Mouse (Mus musculus): ENCODE results near the gene Elovl6. TPM values are rescaled to one million over a fixed set of nuclear protein-coding genes. Genes with fewer than 3 reads are reported as not detected.

Elovl6 gene
- polyA plus RNA-seq, 1 experiment, result 7.7 TPM

DNA sequence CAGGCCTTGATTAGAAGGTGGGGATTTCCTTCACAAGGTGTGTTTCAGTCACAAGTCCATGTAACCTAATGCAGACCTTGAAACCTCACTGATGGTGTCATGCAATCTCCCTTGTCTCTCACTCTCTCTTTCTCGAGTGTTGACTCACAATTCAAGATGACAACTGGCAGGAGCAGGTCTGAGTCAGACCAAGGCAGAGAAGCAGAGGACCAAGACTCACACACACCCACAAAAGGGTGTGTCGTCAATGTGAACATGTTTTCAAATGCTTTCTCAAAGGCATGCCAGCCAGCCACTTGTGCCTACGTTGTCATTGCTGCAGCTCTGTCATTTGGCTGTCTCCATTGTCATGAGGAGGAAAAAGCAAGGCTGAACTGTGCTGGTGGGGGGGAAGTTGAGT, 56.6 kb downstream of the Elovl6 start:
- Histone ChIP-seq H3K27ac (ENCODE audit: control insufficient read depth, insufficient read depth, low read depth, low read length, poor library complexity) (no peak overlapping the region), H3K4me3 (replicated peaks; ENCODE audit: control insufficient read depth, low read depth, low read length) (no peak overlapping the region), H3K4me1 (ENCODE audit: control insufficient read depth, insufficient read depth, low read length) (no peaks in the 10 kb centered on the region)
- TF ChIP-seq POLR2A (IDR thresholded peaks at IDR 0.05; ENCODE audit: borderline replicate concordance, control insufficient read depth, low read depth, low read length) (no peak), CTCF (IDR thresholded peaks at IDR 0.05; ENCODE audit: control insufficient read depth, insufficient read depth, low read length) (no peak)
- WGBS, result 79% methylated on average over 3 of the region's 3 CpGs

DNA sequence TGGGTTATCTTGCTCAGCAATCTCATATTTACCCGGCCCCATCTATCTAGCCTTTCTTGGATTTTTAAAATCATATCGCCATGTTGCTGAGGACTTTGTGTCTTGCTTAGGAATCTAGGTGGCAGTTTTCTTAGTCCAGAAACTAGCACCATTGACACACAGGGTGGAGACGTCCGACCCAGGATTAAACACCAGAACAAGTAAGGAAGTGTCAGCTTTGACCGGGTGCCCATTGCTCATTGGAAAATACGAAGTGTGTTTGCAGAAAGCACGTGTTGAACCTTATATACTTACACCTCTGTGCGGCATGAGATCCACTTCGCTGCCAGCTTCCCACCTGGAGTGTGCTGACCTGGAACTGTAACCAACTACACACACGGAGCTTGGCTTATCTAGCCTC, 57.5 kb downstream of the Elovl6 start:
- Histone ChIP-seq H3K4me1 (ENCODE audit: control insufficient read depth, insufficient read depth, low read length) (no peaks in the 10 kb centered on the region), H3K27ac (ENCODE audit: control insufficient read depth, insufficient read depth, low read depth, low read length, poor library complexity) (no peak overlapping the region), H3K4me3 (replicated peaks; ENCODE audit: control insufficient read depth, low read depth, low read length) (no peak overlapping the region)
- TF ChIP-seq CTCF (IDR thresholded peaks at IDR 0.05; ENCODE audit: control insufficient read depth, insufficient read depth, low read length) (no peak), POLR2A (IDR thresholded peaks at IDR 0.05; ENCODE audit: borderline replicate concordance, control insufficient read depth, low read depth, low read length) (no peak)
- 88% methylated on average over 10 of the region's 10 CpGs for WGBS

DNA sequence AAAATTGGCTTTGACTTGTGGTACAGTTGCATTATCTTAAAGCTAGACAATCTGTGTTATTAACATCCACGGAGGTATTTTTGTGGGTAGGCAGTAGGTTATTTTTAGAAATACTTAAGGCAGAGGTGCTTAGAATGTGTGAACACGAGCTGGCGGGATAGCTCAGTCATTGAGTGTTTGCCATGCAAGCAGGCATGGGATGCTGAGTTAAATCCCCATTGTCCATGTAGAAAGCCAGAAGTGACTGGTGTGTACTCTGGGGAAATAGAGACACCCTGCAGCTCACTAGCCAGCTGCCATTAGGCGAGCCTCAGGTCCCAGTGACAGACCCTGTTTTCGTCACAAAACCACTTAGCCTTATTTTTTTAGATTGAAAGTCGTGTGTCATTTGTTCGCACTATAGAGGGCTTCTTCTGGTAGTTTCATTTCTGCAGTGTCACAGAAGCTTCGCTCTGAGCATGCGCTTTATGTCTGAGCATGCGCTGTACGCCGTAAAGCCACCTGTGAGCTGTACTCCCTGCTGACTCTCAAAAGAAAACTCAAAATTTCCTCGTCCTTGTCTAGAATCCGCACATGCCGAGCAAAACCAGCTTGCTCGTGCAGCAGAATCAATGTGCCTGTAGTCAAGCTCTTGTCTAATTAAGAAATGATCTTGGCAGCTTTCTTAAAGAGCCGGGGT, 58.5 kb downstream of the Elovl6 start:
- no peak overlapping the region for H3K27ac ChIP-seq (ENCODE audit: control insufficient read depth, insufficient read depth, low read depth, low read length, poor library complexity)
- 76% methylated on average over 17 of the region's 17 CpGs for WGBS
- H3K4me1 ChIP-seq (ENCODE audit: control insufficient read depth, insufficient read depth, low read length), result no peaks in the 10 kb centered on the region
- no peak overlapping the region for H3K4me3 ChIP-seq (replicated peaks; ENCODE audit: control insufficient read depth, low read depth, low read length)
- TF ChIP-seq POLR2A (IDR thresholded peaks at IDR 0.05; ENCODE audit: borderline replicate concordance, control insufficient read depth, low read depth, low read length), result no peak
- no peak for TF ChIP-seq CTCF (IDR thresholded peaks at IDR 0.05; ENCODE audit: control insufficient read depth, insufficient read depth, low read length)

DNA sequence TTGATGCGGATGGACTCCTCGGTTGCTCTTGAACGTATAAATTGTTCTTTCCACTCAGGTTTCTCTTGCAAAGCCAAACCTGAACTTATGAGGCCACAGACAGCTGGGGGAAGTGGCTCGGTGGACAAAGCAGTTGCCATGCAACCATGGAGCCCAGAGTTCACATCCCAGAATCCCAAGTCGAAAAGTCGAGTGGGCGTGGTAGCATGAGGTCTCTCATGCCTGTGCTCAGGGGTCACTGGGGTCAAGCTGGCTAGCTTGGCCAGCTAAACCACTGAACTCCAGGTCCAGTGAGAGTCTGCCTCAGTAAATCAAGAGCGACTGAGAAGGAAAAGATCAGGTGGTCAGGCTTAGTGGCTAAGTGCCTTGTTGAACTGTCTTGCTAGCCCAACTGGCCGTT, 59.1 kb downstream of the Elovl6 start:
- no peak overlapping the region for H3K27ac ChIP-seq (ENCODE audit: control insufficient read depth, insufficient read depth, low read depth, low read length, poor library complexity)
- no peak overlapping the region for H3K4me3 ChIP-seq (replicated peaks; ENCODE audit: control insufficient read depth, low read depth, low read length)
- WGBS, result 85% methylated on average over 9 of the region's 9 CpGs
- H3K4me1 ChIP-seq (ENCODE audit: control insufficient read depth, insufficient read depth, low read length), result no peaks in the 10 kb centered on the region
- no peak for TF ChIP-seq CTCF (IDR thresholded peaks at IDR 0.05; ENCODE audit: control insufficient read depth, insufficient read depth, low read length)
- no peak for TF ChIP-seq POLR2A (IDR thresholded peaks at IDR 0.05; ENCODE audit: borderline replicate concordance, control insufficient read depth, low read depth, low read length)

DNA sequence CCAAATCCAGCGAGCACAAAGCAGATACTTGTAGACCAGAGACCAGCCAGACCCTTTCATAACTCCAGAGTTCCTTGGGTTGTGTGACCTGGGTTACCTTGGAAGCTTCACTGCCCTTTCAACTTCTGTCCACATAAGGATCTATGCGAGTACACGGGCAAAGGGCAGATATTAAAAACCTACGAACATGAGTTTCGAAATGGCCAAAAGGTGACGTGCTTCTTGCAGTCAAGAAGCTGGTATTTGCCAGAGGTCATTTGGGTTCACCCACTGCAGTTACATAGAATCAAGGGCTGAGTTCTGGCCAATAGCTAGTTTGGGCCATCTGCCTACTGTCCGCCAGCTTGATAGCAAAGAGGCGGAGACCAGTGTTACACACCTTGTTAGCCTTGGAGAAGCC, 59.6 kb downstream of the Elovl6 start:
- H3K4me3 ChIP-seq (replicated peaks; ENCODE audit: control insufficient read depth, low read depth, low read length), result no peak overlapping the region
- 85% methylated on average over 8 of the region's 8 CpGs for WGBS
- no peak overlapping the region for H3K27ac ChIP-seq (ENCODE audit: control insufficient read depth, insufficient read depth, low read depth, low read length, poor library complexity)
- H3K4me1 ChIP-seq (ENCODE audit: control insufficient read depth, insufficient read depth, low read length), result no peaks in the 10 kb centered on the region
- TF ChIP-seq CTCF (IDR thresholded peaks at IDR 0.05; ENCODE audit: control insufficient read depth, insufficient read depth, low read length), result no peak
- TF ChIP-seq POLR2A (IDR thresholded peaks at IDR 0.05; ENCODE audit: borderline replicate concordance, control insufficient read depth, low read depth, low read length), result no peak

DNA sequence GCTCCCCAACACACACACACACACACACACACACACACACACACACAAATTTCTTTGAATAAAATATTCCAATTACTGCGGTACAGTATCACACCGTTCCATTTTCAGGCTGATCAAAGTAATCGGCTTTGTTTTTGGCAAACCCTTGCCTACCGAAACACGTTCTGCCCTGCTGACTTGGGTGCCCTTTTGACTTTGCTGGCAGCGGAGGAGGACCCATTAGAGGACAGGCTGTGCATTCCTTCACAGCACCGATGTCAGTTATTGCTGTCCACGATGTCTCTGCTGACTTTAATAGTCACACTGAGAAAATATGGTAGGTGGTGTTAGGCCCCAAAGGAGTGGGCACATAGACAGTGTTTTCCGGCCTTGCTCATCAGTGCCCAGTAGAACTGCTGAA, 60.8 kb downstream of the Elovl6 start:
- Histone ChIP-seq H3K4me1 (ENCODE audit: control insufficient read depth, insufficient read depth, low read length) (no peaks in the 10 kb centered on the region), H3K27ac (ENCODE audit: control insufficient read depth, insufficient read depth, low read depth, low read length, poor library complexity) (no peak overlapping the region), H3K4me3 (replicated peaks; ENCODE audit: control insufficient read depth, low read depth, low read length) (no peak overlapping the region)
- 83% methylated on average over 9 of the region's 9 CpGs for WGBS
- TF ChIP-seq CTCF (IDR thresholded peaks at IDR 0.05; ENCODE audit: control insufficient read depth, insufficient read depth, low read length) (no peak), POLR2A (IDR thresholded peaks at IDR 0.05; ENCODE audit: borderline replicate concordance, control insufficient read depth, low read depth, low read length) (no peak)

DNA sequence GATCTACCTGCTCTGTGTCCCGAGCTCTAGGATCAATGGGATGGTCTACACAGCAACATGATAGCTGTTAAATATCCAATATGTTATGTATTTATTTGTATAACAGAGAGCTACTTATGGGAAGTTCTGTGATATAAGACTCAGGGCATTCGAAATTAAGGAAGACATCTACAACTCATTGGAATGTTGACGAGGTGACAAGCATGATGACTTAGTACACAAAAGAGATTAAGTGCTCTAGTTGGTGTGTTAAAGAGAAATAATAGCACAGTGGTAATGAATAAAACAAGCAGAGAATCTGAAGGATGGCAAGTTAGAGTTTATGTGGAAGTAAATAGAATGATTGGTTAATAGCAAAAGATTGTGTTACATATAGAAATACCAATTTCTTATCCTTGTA, 61.6 kb downstream of the Elovl6 start:
- Histone ChIP-seq H3K4me3 (replicated peaks; ENCODE audit: control insufficient read depth, low read depth, low read length) (no peak overlapping the region), H3K27ac (ENCODE audit: control insufficient read depth, insufficient read depth, low read depth, low read length, poor library complexity) (no peak overlapping the region), H3K4me1 (ENCODE audit: control insufficient read depth, insufficient read depth, low read length) (no peaks in the 10 kb centered on the region)
- 83% methylated on average over 3 of the region's 3 CpGs for WGBS
- TF ChIP-seq POLR2A (IDR thresholded peaks at IDR 0.05; ENCODE audit: borderline replicate concordance, control insufficient read depth, low read depth, low read length), result no peak
- no peak for TF ChIP-seq CTCF (IDR thresholded peaks at IDR 0.05; ENCODE audit: control insufficient read depth, insufficient read depth, low read length)

DNA sequence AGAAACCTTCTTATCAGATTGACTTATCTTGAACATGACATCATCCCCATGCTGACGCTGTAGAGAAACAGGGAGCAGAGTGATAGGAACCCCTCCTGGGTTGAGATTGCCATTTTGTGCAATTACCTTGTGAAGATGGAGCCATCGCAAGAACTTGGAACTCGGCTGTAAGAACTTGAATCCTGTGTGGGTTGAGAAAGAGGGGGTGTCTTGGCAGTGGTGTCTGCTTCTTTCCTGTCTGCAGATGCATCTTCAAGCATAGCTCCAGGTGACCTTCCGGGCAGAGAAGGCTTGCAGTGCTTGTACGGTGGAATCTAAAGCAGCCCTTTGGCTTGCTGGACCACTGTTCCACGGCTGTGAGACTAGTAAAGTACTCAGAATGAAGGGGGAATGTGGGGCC, 63.9 kb downstream of the Elovl6 start:
- WGBS, result 83% methylated on average over 6 of the region's 6 CpGs
- no peak overlapping the region for H3K27ac ChIP-seq (ENCODE audit: control insufficient read depth, insufficient read depth, low read depth, low read length, poor library complexity)
- no peak overlapping the region for H3K4me3 ChIP-seq (replicated peaks; ENCODE audit: control insufficient read depth, low read depth, low read length)
- no peaks in the 10 kb centered on the region for H3K4me1 ChIP-seq (ENCODE audit: control insufficient read depth, insufficient read depth, low read length)
- TF ChIP-seq CTCF (IDR thresholded peaks at IDR 0.05; ENCODE audit: control insufficient read depth, insufficient read depth, low read length), result no peak
- no peak for TF ChIP-seq POLR2A (IDR thresholded peaks at IDR 0.05; ENCODE audit: borderline replicate concordance, control insufficient read depth, low read depth, low read length)

DNA sequence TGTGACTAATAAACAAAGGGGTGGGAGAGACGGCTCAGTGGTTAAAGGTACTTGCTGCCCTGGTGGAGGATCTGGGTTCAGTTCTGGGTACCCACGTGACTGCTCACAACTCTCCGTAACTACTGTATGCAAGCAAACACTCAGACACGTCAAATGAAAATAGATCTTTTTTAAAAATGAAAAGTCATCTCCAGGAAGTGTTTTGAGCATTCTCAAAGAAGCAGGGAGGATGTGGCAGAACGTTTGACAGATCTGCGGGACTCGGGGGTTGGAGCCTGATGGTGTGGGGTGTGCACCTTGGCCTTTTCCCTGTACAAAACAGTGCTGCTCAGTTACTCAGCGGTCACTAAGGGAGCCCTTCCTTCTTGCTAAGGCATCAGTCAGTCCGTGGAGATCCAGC, 70.1 kb downstream of the Elovl6 start:
- no peak overlapping the region for H3K27ac ChIP-seq (ENCODE audit: control insufficient read depth, insufficient read depth, low read depth, low read length, poor library complexity)
- no peaks in the 10 kb centered on the region for H3K4me1 ChIP-seq (ENCODE audit: control insufficient read depth, insufficient read depth, low read length)
- 16% methylated on average over 9 of the region's 9 CpGs for WGBS
- no peak for TF ChIP-seq POLR2A (IDR thresholded peaks at IDR 0.05; ENCODE audit: borderline replicate concordance, control insufficient read depth, low read depth, low read length)
- TF ChIP-seq CTCF (IDR thresholded peaks at IDR 0.05; ENCODE audit: control insufficient read depth, insufficient read depth, low read length), result no peak
- H3K4me3 ChIP-seq (replicated peaks; ENCODE audit: control insufficient read depth, low read depth, low read length), result no peak overlapping the region
